Mouse (Mus musculus) thymus, adult 2 months (tissue): Measurements from ENCODE around the gene Ift172.

Experiments used
- CTCF ChIP-seq: fragments of 200-500 bp; IDR thresholded peaks from 2 replicates; pipeline ENCODE4 v1.5.1; 2012; ENCODE audit warnings: mild to moderate bottlenecking, control low read depth, low read length, moderate library complexity, borderline replicate concordance; ENCODE audit not compliant: control insufficient read depth, poor library complexity, insufficient read depth; ENCODE audit errors: extremely low read depth
- POLR2A ChIP-seq: fragments of 200-500 bp; IDR thresholded peaks from 2 replicates; pipeline ENCODE4 v1.6.1; 2012; ENCODE audit warnings: mild to moderate bottlenecking, low read length, control low read depth, moderate library complexity; ENCODE audit not compliant: control insufficient read depth, poor library complexity, insufficient read depth; ENCODE audit errors: extremely low read depth

- TF ChIP-seq CTCF (no peak), POLR2A (no peak)
Observed at GRCm38 (mm10) chr5:31219474-31219873, 71.4 kb downstream of the Ift172 start.
